Mouse (Mus musculus): ENCODE data around the gene Fam184b. TPM values are rescaled to one million over a fixed set of nuclear protein-coding genes. Genes with fewer than 3 reads are reported as not detected.
"Not testable (repeated sequence)": the region's sequence is repeated elsewhere in the genome, so short reads cannot be mapped to it uniquely, and the experiment has no call there.

Fam184b gene
- polyA plus RNA-seq, 1 experiment from 2014 or later = 9.6 TPM

DNA sequence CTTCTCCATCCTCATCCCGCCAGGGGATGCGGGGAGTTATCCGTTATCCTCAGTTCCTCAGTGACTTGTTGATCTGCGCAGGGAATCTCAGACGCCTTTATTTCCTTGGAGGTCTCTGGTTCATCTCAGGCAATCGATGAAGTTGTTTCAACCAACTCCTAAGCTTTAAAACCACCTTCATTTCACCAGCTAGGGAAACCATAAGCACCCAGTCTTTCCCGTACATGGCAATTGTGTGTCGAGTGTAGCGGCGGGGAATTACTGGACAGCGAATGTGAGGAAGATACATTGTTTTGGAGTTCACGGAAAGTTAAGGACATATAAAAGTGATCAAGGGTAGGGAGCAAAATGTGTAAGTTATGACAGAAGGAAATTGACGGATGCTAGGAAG lies 30.9 kb upstream of the Fam184b start:
- 0% methylated on average over 13 of the region's 13 CpGs for WGBS

DNA sequence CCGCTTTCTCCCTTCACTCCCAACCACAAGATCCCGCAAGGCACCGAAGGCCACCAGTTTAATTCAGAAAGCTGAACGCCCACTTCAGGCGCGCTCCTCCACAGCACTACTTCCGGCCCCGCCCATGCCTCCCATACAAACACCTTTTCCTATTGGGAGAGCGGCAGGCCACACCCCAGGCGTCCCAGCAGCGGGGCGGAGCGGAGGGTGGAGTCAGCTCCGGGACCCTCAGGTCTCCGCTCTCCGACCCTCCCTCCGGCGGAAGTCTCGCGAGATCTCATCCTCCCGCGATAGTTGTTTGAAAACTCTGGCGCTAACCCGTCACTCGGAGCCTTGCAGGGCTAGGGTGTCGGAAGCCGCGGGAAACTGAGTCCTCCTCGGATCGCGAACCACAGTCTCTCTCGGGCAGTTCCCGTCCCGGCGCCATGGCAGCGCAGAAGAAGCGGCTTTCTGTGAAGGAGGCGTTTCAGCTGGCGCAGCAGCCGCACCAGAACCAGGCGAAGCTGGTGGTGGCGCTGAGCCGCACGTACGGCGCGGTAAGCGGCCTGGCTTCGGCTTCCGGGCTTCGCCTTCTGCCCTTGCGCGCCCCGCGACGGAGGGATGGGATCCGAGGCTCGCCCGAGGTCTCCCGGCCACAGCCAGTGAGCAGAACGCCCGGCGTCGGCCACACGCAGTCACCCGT lies 30.3 kb upstream of the Fam184b start, which contains the start of gene Ncapg:
TSS of gene Ncapg (plus strand) at position 322 of the 682 bp plus-strand sequence.
- H3K4me2 ChIP-seq (ENCODE audit: low read depth, low read length) = peak within 1 kb of the TSS; percentile 97
- peaks cover 11% of the 10 kb centered on the region for H3K4me1 ChIP-seq (ENCODE audit: control insufficient read depth, insufficient read depth, low read length)
- 0% methylated on average over 66 of the region's 66 CpGs for WGBS
- peak within 1 kb of the TSS; percentile 74 for H3K9ac ChIP-seq (replicated peaks; ENCODE audit: low read depth, low read length)
- no peaks in the 10 kb centered on the region for H3K27me3 ChIP-seq (ENCODE audit: control insufficient read depth, insufficient read depth, low read length)
- peak within 1 kb of the TSS; percentile 60 for H3K27ac ChIP-seq (ENCODE audit: low read depth, low read length)
- H3K36me3 ChIP-seq (ENCODE audit: control insufficient read depth, insufficient read depth, low read length) = no peaks in the 10 kb centered on the region
- ATAC-seq (ENCODE audit: low read depth) = peak; percentile 100
- peak within 1 kb of the TSS; percentile 77 for H3K4me3 ChIP-seq (ENCODE audit: low read depth, low read length)
- no peaks in the 10 kb centered on the region for H3K9me3 ChIP-seq (ENCODE audit: control insufficient read depth, low read length)

More for the DNA sequence above, 30.9 kb upstream of the Fam184b start:
- H3K27me3 ChIP-seq (ENCODE audit: control insufficient read depth, insufficient read depth, low read length) = no peaks in the 10 kb centered on the region
- peak overlapping the region; percentile 97 for H3K4me2 ChIP-seq (ENCODE audit: low read depth, low read length)
- peak overlapping the region; percentile 61 for H3K9ac ChIP-seq (replicated peaks; ENCODE audit: low read depth, low read length)
- ATAC-seq (ENCODE audit: low read depth) = no peak
- H3K36me3 ChIP-seq (ENCODE audit: control insufficient read depth, insufficient read depth, low read length) = no peaks in the 10 kb centered on the region
- no peak overlapping the region for H3K27ac ChIP-seq (ENCODE audit: low read depth, low read length)
- peaks cover 11% of the 10 kb centered on the region for H3K4me1 ChIP-seq (ENCODE audit: control insufficient read depth, insufficient read depth, low read length)
- peak overlapping the region; percentile 77 for H3K4me3 ChIP-seq (ENCODE audit: low read depth, low read length)
- no peaks in the 10 kb centered on the region for H3K9me3 ChIP-seq (ENCODE audit: control insufficient read depth, low read length)

DNA sequence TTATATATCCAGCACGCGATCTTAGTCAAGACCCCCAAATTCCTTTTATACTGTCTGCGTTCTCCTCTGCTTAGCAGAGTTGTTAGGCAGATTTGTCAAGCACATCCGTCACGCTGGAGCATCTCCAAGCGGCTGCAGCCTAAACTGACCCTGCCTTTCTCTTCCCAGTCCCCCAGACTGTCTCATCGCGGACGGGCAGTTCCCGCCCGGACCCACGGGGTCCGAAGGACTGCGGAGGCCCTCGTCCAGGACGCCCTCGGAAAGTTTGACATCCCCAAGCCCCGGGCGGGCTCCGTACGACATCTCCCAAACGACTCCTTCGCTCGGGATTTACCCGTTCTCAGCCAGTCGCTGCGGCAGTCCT lies 29.8 kb upstream of the Fam184b start:
- Histone ChIP-seq H3K4me3 (ENCODE audit: low read depth, low read length) (peak overlapping the region; percentile 77), H3K4me2 (ENCODE audit: low read depth, low read length) (peak overlapping the region; percentile 84), H3K9ac (replicated peaks; ENCODE audit: low read depth, low read length) (peak overlapping the region; percentile 74), H3K9me3 (ENCODE audit: control insufficient read depth, low read length) (no peaks in the 10 kb centered on the region), H3K4me1 (ENCODE audit: control insufficient read depth, insufficient read depth, low read length) (peaks cover 11% of the 10 kb centered on the region), H3K27me3 (ENCODE audit: control insufficient read depth, insufficient read depth, low read length) (no peaks in the 10 kb centered on the region), H3K27ac (ENCODE audit: low read depth, low read length) (peak overlapping the region; percentile 60), H3K36me3 (ENCODE audit: control insufficient read depth, insufficient read depth, low read length) (no peaks in the 10 kb centered on the region)
- WGBS = under 1% methylated on average over 27 of the region's 27 CpGs
- peak; percentile 77 for ATAC-seq (ENCODE audit: low read depth)

DNA sequence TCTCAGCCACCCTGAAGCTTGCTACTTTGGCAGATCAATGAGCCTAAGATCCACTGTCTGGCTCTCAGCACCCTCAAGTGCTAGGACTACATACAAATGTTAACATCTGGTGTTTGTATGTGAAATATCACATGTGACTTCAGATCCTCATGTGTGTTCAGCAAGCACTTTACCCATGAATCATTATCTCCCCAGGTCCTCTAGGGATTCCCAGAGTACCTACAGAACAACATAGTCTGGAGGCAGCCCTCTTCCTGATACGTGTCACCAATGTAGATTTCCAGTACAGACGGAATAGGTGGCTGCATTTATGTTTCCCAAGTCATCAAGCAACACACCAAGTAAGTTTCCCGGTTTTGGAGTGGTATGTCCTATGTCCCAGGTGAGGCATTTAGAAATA lies 29.4 kb upstream of the Fam184b start:
- WGBS = 0% methylated on average over 3 of the region's 3 CpGs
- Histone ChIP-seq H3K4me3 (ENCODE audit: low read depth, low read length) (peak overlapping the region; percentile 77), H3K4me2 (ENCODE audit: low read depth, low read length) (peak overlapping the region; percentile 84)

DNA sequence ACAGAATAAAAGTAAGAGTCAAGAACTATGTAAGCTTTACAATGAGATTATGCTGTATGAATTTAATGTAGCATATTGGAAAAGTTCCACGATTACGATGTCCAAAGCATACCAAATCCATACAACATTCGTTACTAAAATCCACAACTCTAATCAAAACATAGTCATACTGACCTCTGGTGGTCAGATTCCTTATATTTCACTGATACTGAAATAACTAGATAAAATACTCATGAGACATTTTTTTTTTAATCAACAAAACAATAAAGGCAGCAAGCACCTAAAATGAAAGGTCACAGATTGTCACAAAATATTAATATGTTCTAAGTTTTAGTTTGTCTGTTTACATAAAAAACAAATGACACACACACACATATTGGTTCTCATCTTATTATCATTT lies 28.9 kb upstream of the Fam184b start:
- Histone ChIP-seq H3K9me3 (ENCODE audit: control insufficient read depth, low read length) (no peaks in the 10 kb centered on the region), H3K9ac (replicated peaks; ENCODE audit: low read depth, low read length) (no peak overlapping the region), H3K4me2 (ENCODE audit: low read depth, low read length) (peak overlapping the region; percentile 84; the same call in 1 of the 2 replicates), H3K4me1 (ENCODE audit: control insufficient read depth, insufficient read depth, low read length) (peaks cover 11% of the 10 kb centered on the region), H3K27ac (ENCODE audit: low read depth, low read length) (no peak overlapping the region), H3K4me3 (ENCODE audit: low read depth, low read length) (no peak overlapping the region), H3K27me3 (ENCODE audit: control insufficient read depth, insufficient read depth, low read length) (no peaks in the 10 kb centered on the region), H3K36me3 (ENCODE audit: control insufficient read depth, insufficient read depth, low read length) (no peaks in the 10 kb centered on the region)
- WGBS = 31% methylated on average over 3 of the region's 3 CpGs
- ATAC-seq (ENCODE audit: low read depth) = no peak

More for the DNA sequence above, 29.4 kb upstream of the Fam184b start:
- ATAC-seq (ENCODE audit: low read depth) = peak; percentile 32
- Histone ChIP-seq H3K27ac (ENCODE audit: low read depth, low read length) (no peak overlapping the region), H3K9me3 (ENCODE audit: control insufficient read depth, low read length) (no peaks in the 10 kb centered on the region), H3K4me1 (ENCODE audit: control insufficient read depth, insufficient read depth, low read length) (peaks cover 11% of the 10 kb centered on the region), H3K27me3 (ENCODE audit: control insufficient read depth, insufficient read depth, low read length) (no peaks in the 10 kb centered on the region), H3K9ac (replicated peaks; ENCODE audit: low read depth, low read length) (peak overlapping the region; percentile 74; the same call in 1 of the 2 replicates), H3K36me3 (ENCODE audit: control insufficient read depth, insufficient read depth, low read length) (no peaks in the 10 kb centered on the region)

DNA sequence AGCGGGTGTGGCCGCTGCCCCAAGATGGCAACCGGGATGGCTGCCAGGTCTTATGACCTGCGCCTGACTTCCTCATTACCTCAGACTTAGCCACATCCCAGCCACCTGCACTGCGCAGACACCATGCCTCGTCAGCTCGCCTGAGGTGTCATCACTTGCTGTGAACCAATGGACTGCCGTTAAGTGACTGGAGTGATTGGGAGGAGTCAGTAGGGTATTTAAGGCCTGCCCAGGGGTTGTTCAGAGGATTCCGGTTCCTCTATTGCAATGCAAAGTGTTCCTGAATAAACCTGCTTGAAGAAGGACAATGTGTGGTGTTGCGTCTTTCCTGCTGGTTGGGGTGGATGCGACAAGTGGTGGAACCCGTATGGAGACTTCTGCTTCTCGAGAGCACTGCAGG lies 19.0 kb upstream of the Fam184b start:
- H3K36me3 ChIP-seq (ENCODE audit: control insufficient read depth, insufficient read depth, low read length); H3K27ac ChIP-seq (ENCODE audit: low read depth, low read length); H3K4me3 ChIP-seq (ENCODE audit: low read depth, low read length); H3K4me1 ChIP-seq (ENCODE audit: control insufficient read depth, insufficient read depth, low read length); H3K27me3 ChIP-seq (ENCODE audit: control insufficient read depth, insufficient read depth, low read length); H3K9ac ChIP-seq (replicated peaks; ENCODE audit: low read depth, low read length); ATAC-seq (ENCODE audit: low read depth); H3K9me3 ChIP-seq (ENCODE audit: control insufficient read depth, low read length); H3K4me2 ChIP-seq (ENCODE audit: low read depth, low read length): not testable (repeated sequence)
- 96% methylated on average over 13 of the region's 13 CpGs for WGBS

DNA sequence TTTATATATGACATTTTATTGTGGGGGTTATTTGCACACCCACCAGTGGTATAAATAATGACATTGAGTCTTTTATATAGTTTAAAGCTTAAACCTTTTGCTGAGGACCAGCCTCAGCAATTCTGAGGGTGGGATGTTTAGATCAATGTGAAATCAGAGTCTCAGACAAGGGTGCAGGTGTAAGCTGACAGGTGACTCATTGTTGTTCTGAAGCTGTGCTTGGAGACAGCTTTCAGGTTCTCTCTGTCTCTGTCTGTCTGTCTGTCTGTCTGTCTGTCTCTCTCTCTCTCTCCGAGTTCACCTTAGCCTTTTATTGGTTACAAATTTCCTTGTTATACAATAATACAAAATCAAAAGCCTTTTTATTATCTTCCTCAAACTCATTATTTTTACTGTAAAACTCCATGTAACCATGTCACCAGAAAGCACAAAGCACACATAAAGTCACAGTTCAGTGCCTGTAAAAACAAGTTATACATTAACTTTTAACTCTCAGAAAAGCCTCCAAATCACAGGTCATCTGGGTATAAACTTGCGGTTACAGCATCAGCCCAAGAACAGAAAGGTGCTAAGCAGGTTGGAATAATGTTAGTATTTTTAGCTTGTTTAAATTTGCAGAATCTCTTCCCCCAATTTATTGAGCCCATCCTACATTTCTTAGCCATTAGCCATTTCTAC lies 11.8 kb upstream of the Fam184b start:
- no peaks in the 10 kb centered on the region for H3K27me3 ChIP-seq (ENCODE audit: control insufficient read depth, insufficient read depth, low read length)
- H3K4me3 ChIP-seq (ENCODE audit: low read depth, low read length) = no peak overlapping the region
- no peak overlapping the region for H3K9ac ChIP-seq (replicated peaks; ENCODE audit: low read depth, low read length)
- H3K4me2 ChIP-seq (ENCODE audit: low read depth, low read length) = no peak overlapping the region
- no peaks in the 10 kb centered on the region for H3K9me3 ChIP-seq (ENCODE audit: control insufficient read depth, low read length)
- no peaks in the 10 kb centered on the region for H3K4me1 ChIP-seq (ENCODE audit: control insufficient read depth, insufficient read depth, low read length)
- no peak overlapping the region for H3K27ac ChIP-seq (ENCODE audit: low read depth, low read length)
- no peaks in the 10 kb centered on the region for H3K36me3 ChIP-seq (ENCODE audit: control insufficient read depth, insufficient read depth, low read length)
- no peak for ATAC-seq (ENCODE audit: low read depth)
- WGBS = 94% methylated on average over 2 of the region's 2 CpGs

DNA sequence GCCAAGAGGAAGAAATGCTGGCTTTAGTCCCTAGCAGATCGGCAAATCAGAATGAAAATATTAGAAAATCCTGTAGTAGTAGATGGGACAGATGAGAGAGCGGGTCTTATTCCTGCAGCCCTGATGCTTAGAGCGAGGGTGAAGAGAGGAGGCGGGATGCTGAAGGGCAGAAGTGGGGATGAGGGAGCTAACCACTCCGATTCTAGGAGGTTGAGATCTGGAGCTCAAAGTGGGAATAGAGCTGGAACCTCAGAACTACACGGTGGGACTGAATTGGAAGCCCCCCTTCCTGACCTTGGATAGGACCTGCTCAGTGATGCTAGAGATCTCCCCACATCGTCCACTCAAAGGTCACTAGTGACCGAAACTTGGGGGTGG lies 290 bp upstream of the Fam184b start:
- Histone ChIP-seq H3K9me3 (ENCODE audit: control insufficient read depth, low read length) (no peaks in the 10 kb centered on the region), H3K27me3 (ENCODE audit: control insufficient read depth, insufficient read depth, low read length) (0 out of 2 replicates have a peak, but pooled peaks cover 3% of the 10 kb centered on the region), H3K36me3 (ENCODE audit: control insufficient read depth, insufficient read depth, low read length) (no peaks in the 10 kb centered on the region), H3K27ac (ENCODE audit: low read depth, low read length) (no peak overlapping the region), H3K4me3 (ENCODE audit: low read depth, low read length) (peak overlapping the region; percentile 57), H3K4me2 (ENCODE audit: low read depth, low read length) (peak overlapping the region; percentile 65), H3K4me1 (ENCODE audit: control insufficient read depth, insufficient read depth, low read length) (no peaks in the 10 kb centered on the region), H3K9ac (replicated peaks; ENCODE audit: low read depth, low read length) (peak overlapping the region; percentile 70)
- ATAC-seq (ENCODE audit: low read depth) = peak; percentile 44
- under 1% methylated on average over 8 of the region's 8 CpGs for WGBS

DNA sequence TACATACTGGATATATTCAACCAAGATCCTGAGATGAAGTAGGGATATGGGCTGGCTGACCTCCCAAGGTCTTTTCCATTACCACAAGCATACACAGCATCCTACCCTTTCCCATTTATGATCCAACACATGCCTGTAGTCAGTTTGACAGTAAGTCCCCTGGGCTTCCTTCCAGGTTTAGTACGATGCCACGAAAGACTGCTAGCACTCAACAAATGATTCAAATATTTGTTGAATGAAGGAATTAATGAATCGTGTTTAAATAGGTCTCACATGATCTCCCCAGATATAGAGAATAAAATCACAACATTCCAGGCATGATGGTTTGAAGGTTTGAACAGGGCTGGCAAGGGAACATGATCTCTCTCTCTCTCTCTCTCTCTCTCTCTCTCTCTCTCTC lies 1.0 kb downstream of the Fam184b start:
- Histone ChIP-seq H3K9ac (replicated peaks; ENCODE audit: low read depth, low read length) (no peak overlapping the region; the same call in 1 of the 2 replicates), H3K36me3 (ENCODE audit: control insufficient read depth, insufficient read depth, low read length) (no peaks in the 10 kb centered on the region), H3K27me3 (ENCODE audit: control insufficient read depth, insufficient read depth, low read length) (0 out of 2 replicates have a peak, but pooled peaks cover 3% of the 10 kb centered on the region), H3K9me3 (ENCODE audit: control insufficient read depth, low read length) (no peaks in the 10 kb centered on the region), H3K4me1 (ENCODE audit: control insufficient read depth, insufficient read depth, low read length) (no peaks in the 10 kb centered on the region), H3K4me3 (ENCODE audit: low read depth, low read length) (peak overlapping the region; percentile 57), H3K27ac (ENCODE audit: low read depth, low read length) (no peak overlapping the region), H3K4me2 (ENCODE audit: low read depth, low read length) (peak overlapping the region; percentile 65)
- 41% methylated on average over 3 of the region's 3 CpGs for WGBS
- no peak for ATAC-seq (ENCODE audit: low read depth)

Data from neural tube, embryonic 14.5 days (tissue).